Mouse (Mus musculus) C3H10T1/2 (cell line): Measurements from ENCODE around the gene Mefv. TPM values are rescaled to one million over a fixed set of nuclear protein-coding genes. Genes with fewer than 3 reads are reported as not detected.

ENCODE experiments used
- polyA plus RNA-seq, 2 experiments: library from polyadenylated mRNA; unstranded; fragments of >200 nt; fragmentation: generic; extraction: Trizol; gene quantifications; one replicate each; pipeline ENCODE4 v1.2.1; 2012; ENCODE audit warnings: missing spikeins in 2 of 2

The Mefv gene
- polyA plus RNA-seq = not detected

GRCm38 (mm10) chr16:3717980-3718379 lies at the start of gene Mefv:
Mefv (minus strand) TSS chr16:3718097.

GRCm38 (mm10) chr16:3743503-3744185 lies 25.7 kb upstream of the Mefv start, which contains the start of gene Zfp263:
Zfp263 (plus strand) TSS chr16:3744093.

Other genes starting within 250 kb of the Mefv start
- gene Olfr161, start 127.1 kb downstream of the Mefv start, polyA plus RNA-seq = not detected
- 1 to 10 TPM in 1 of 2 experiments, under 1 TPM in 1; 0.77 to 7.3 TPM for gene Zfp263, start 26.0 kb upstream of the Mefv start, polyA plus RNA-seq
- gene Olfr15, start 112.8 kb upstream of the Mefv start, polyA plus RNA-seq = not detected
- under 1 TPM; 0.02 to 0.63 TPM for gene Zfp174, start 129.2 kb upstream of the Mefv start, polyA plus RNA-seq
- 10 to 100 TPM; 13.1 to 48.9 TPM for gene Naa60, start 154.3 kb upstream of the Mefv start, polyA plus RNA-seq
- gene Zfp597, start 166.5 kb upstream of the Mefv start, polyA plus RNA-seq = under 1 TPM; 0.19 to 0.91 TPM
- gene Gm20695, start 166.6 kb upstream of the Mefv start, polyA plus RNA-seq = under 1 TPM in 1 of 2 experiments, not detected in 1; 0.25 TPM
- gene 1700037C18Rik, start 190.6 kb upstream of the Mefv start, polyA plus RNA-seq = 1 to 10 TPM; 7.9 to 9.3 TPM
- 10 to 100 TPM in 1 of 2 experiments, 1 to 10 TPM in 1; 2.3 to 15.8 TPM for gene Cluap1, start 190.7 kb upstream of the Mefv start, polyA plus RNA-seq